Mouse (Mus musculus): ENCODE data around the gene Lhfpl3. TPM values are rescaled to one million over a fixed set of nuclear protein-coding genes. Genes with fewer than 3 reads are reported as not detected.

Gene Lhfpl3
- polyA plus RNA-seq, 1 experiment = 0.14 TPM

DNA sequence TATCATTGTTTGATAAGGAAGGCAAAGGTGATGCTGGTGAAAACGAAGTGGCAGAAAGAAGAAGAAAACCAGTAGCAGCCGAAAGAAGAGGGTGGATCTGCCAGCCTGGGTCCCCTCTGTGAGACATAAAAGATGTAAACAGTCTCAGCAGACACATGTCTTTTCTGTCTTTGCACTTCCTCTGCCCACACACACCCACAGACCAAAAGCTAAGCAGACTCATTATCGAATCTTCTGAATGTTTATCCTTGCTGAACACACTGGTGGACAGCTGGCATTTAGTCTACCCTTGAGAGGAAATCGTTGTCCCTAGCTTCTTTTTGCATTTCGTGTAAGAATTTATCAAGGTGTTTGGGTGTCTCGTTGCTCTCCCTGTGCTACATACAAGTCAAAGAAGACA lies 443.8 kb downstream of the Lhfpl3 start:
- H3K36me3 ChIP-seq (ENCODE audit: control insufficient read depth, insufficient read depth, low read length) = no peaks in the 10 kb centered on the region
- no peak overlapping the region for H3K4me3 ChIP-seq (ENCODE audit: low read depth, low read length)
- H3K27ac ChIP-seq (ENCODE audit: insufficient read depth, low read depth, low read length) = no peak overlapping the region
- TF ChIP-seq POLR2A (IDR thresholded peaks at IDR 0.05; ENCODE audit: low read depth, low read length) (no peak), CTCF (IDR thresholded peaks at IDR 0.05; ENCODE audit: extremely low read depth, insufficient read length, insufficient replicate concordance, low read depth, low read length) (no peak)
- 55% methylated on average over 6 of the region's 6 CpGs for WGBS
- H3K27me3 ChIP-seq (ENCODE audit: control insufficient read depth, insufficient read depth, low read length) = no peaks in the 10 kb centered on the region
- no peaks in the 10 kb centered on the region for H3K4me1 ChIP-seq (ENCODE audit: control insufficient read depth, insufficient read depth, insufficient read length, low read length)

DNA sequence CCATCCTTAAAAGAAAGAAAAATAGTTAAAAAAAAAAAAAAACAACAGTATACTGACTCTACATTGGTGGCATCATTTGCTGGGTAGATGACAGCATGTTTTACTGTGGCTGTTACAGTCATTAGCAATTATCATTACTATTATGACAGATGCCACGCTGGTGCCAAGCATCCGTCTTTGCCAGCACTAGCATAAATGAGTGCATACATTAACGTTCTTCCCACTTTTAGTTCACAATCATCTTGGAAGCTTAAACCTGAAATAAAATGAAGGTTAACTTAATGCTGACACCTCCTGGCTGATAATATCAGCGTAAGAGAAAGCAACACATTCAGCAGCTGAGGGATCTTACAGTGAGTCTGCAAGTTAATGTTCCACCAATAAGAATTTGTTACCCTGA lies 451.0 kb downstream of the Lhfpl3 start:
- no peaks in the 10 kb centered on the region for H3K4me1 ChIP-seq (ENCODE audit: control insufficient read depth, insufficient read depth, insufficient read length, low read length)
- no peak overlapping the region for H3K27ac ChIP-seq (ENCODE audit: insufficient read depth, low read depth, low read length)
- H3K36me3 ChIP-seq (ENCODE audit: control insufficient read depth, insufficient read depth, low read length) = no peaks in the 10 kb centered on the region
- WGBS = 76% methylated on average over 4 of the region's 4 CpGs
- H3K27me3 ChIP-seq (ENCODE audit: control insufficient read depth, insufficient read depth, low read length) = no peaks in the 10 kb centered on the region
- no peak overlapping the region for H3K4me3 ChIP-seq (ENCODE audit: low read depth, low read length)
- TF ChIP-seq CTCF (IDR thresholded peaks at IDR 0.05; ENCODE audit: extremely low read depth, insufficient read length, insufficient replicate concordance, low read depth, low read length) = no peak
- TF ChIP-seq POLR2A (IDR thresholded peaks at IDR 0.05; ENCODE audit: low read depth, low read length) = no peak

DNA sequence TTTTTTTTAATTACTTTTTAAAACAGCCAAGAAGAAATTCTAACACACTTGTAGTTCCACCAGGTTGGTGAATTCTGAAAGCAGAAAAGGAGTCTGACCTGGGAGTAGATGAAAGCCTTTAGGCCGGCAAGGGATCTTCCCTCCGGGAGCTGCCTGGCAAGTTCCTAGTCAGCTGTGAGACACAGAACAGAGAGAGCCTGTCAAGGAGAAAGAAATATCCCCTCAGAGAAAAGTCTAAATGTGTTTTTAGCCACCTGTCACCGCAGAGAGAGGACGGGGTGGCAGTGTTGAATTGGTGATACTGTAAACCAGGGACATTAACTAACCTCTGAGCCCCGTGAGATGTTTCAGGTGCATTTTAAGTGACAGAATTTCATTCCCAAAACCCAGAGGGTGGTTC lies 467.2 kb downstream of the Lhfpl3 start:
- 77% methylated on average over 5 of the region's 5 CpGs for WGBS

DNA sequence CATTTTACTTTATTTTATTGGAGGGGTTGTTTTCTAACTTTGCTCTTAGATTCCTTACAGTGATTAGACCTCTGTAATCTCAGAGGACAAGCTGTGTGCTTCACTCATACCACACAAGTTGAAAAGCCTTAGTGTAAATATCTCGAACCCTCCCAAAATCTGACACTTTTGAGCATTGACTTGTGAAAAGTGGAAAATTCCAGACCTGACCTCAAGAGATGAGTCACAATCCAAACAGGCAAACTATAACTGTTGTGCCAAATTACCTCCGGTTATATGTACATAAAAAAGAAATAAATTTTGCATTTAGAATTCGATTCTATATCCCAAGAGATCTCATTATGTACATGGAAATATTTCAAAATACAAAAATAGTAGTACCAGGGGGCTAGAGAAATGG lies 468.8 kb downstream of the Lhfpl3 start:
- Histone ChIP-seq H3K4me3 (ENCODE audit: low read depth, low read length) (no peak overlapping the region), H3K36me3 (ENCODE audit: control insufficient read depth, insufficient read depth, low read length) (no peaks in the 10 kb centered on the region), H3K4me1 (ENCODE audit: control insufficient read depth, insufficient read depth, insufficient read length, low read length) (no peaks in the 10 kb centered on the region), H3K27ac (ENCODE audit: insufficient read depth, low read depth, low read length) (no peak overlapping the region), H3K27me3 (ENCODE audit: control insufficient read depth, insufficient read depth, low read length) (no peaks in the 10 kb centered on the region)
- TF ChIP-seq POLR2A (IDR thresholded peaks at IDR 0.05; ENCODE audit: low read depth, low read length) (no peak), CTCF (IDR thresholded peaks at IDR 0.05; ENCODE audit: extremely low read depth, insufficient read length, insufficient replicate concordance, low read depth, low read length) (no peak)
- 82% methylated on average over 3 of the region's 3 CpGs for WGBS

More for the DNA sequence above, 467.2 kb downstream of the Lhfpl3 start:
- Histone ChIP-seq H3K4me3 (ENCODE audit: low read depth, low read length) (no peak overlapping the region), H3K27me3 (ENCODE audit: control insufficient read depth, insufficient read depth, low read length) (no peaks in the 10 kb centered on the region), H3K36me3 (ENCODE audit: control insufficient read depth, insufficient read depth, low read length) (no peaks in the 10 kb centered on the region), H3K4me1 (ENCODE audit: control insufficient read depth, insufficient read depth, insufficient read length, low read length) (no peaks in the 10 kb centered on the region), H3K27ac (ENCODE audit: insufficient read depth, low read depth, low read length) (no peak overlapping the region)
- TF ChIP-seq POLR2A (IDR thresholded peaks at IDR 0.05; ENCODE audit: low read depth, low read length) (no peak), CTCF (IDR thresholded peaks at IDR 0.05; ENCODE audit: extremely low read depth, insufficient read length, insufficient replicate concordance, low read depth, low read length) (no peak)

DNA sequence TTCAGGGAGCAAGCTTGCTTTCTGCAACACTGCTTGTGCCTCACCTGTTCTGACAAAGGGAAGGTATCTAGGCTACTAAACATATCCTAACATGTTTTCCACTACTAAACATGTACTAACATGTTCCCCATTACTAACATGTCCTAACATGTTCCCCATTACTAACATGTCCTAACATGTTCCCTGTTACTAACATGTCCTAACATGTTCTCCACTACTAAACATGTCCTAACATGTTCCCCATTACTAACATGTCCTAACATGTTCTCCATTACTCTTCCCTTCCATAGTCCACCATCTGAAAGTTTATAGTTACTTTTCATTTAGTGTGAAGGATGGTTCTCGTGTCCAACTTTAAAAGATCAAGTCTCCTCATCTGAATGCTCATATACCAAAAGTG lies 473.8 kb downstream of the Lhfpl3 start:
- no peak for TF ChIP-seq CTCF (IDR thresholded peaks at IDR 0.05; ENCODE audit: extremely low read depth, insufficient read length, insufficient replicate concordance, low read depth, low read length)
- TF ChIP-seq POLR2A (IDR thresholded peaks at IDR 0.05; ENCODE audit: low read depth, low read length) = no peak
- Histone ChIP-seq H3K4me1 (ENCODE audit: control insufficient read depth, insufficient read depth, insufficient read length, low read length) (no peaks in the 10 kb centered on the region), H3K36me3 (ENCODE audit: control insufficient read depth, insufficient read depth, low read length) (no peaks in the 10 kb centered on the region), H3K27ac (ENCODE audit: insufficient read depth, low read depth, low read length) (no peak overlapping the region), H3K27me3 (ENCODE audit: control insufficient read depth, insufficient read depth, low read length) (no peaks in the 10 kb centered on the region), H3K4me3 (ENCODE audit: low read depth, low read length) (no peak overlapping the region)
- WGBS = 86% methylated on average over 1 of the region's 1 CpGs

DNA sequence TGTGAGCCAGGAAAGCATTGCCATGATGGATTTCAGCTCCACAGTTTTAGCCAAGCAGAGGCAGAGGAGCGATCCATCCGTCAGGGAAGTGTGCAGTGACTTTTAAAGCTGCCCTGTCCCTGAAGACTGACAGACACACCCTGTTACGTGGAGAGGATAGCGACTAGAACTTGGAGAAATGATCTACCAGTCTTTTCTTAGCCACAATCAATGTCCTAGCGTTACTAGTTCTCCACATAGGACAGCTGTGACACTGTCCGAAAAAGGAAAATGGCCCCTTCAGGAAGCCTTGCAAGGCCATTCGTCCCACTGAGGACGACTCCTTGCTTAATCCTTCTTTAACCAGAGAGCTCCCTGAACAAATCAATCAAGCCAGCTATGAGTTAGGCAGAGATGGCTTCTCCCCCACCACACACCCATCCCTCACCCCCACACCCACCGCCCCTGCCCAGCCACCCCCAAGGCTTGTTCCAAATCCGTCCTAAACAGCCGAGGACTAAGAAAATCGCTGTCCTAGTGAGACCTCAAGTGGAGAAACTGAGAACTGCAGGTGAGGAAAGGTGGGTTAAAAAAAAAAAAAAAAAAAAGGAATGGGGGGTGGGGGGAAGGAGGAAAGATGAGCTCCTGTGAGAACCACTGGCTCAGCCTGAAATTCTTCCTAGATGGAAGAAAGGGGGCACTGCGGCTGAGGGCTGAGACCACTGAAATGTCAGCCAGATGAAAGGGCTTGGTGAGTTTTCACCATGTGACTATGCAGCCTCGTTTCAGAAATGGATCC lies 479.1 kb downstream of the Lhfpl3 start:
- TF ChIP-seq POLR2A (IDR thresholded peaks at IDR 0.05; ENCODE audit: low read depth, low read length) (no peak), CTCF (IDR thresholded peaks at IDR 0.05; ENCODE audit: extremely low read depth, insufficient read length, insufficient replicate concordance, low read depth, low read length) (peak; percentile 48; the same call in 1 of the 2 replicates)

DNA sequence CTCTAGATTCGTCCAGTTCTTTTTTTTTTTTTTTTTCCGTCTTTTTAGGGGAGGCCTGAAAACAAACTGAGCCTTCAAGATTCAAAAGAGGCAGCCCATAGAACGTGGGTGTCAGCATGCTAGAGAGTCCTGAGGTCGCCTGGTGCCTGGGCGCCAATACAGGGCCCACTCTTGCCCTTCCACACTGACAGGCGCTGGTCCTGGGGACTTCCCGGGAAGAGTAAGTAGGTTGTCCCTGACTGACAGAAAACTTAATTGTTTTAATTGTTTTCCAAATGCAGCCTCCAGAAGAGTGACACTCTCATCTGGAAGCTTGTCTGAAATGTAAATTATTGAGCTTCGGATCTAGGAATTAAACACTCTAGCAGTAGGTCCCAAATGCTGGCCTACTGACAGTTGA lies 479.8 kb downstream of the Lhfpl3 start:
- WGBS = 49% methylated on average over 8 of the region's 8 CpGs
- Histone ChIP-seq H3K4me1 (ENCODE audit: control insufficient read depth, insufficient read depth, insufficient read length, low read length) (no peaks in the 10 kb centered on the region), H3K27ac (ENCODE audit: insufficient read depth, low read depth, low read length) (no peak overlapping the region), H3K27me3 (ENCODE audit: control insufficient read depth, insufficient read depth, low read length) (no peaks in the 10 kb centered on the region), H3K4me3 (ENCODE audit: low read depth, low read length) (no peak overlapping the region), H3K36me3 (ENCODE audit: control insufficient read depth, insufficient read depth, low read length) (no peaks in the 10 kb centered on the region)
- no peak for TF ChIP-seq CTCF (IDR thresholded peaks at IDR 0.05; ENCODE audit: extremely low read depth, insufficient read length, insufficient replicate concordance, low read depth, low read length)
- no peak for TF ChIP-seq POLR2A (IDR thresholded peaks at IDR 0.05; ENCODE audit: low read depth, low read length)

More for the DNA sequence above, 479.1 kb downstream of the Lhfpl3 start:
- no peaks in the 10 kb centered on the region for H3K4me1 ChIP-seq (ENCODE audit: control insufficient read depth, insufficient read depth, insufficient read length, low read length)
- no peak overlapping the region for H3K27ac ChIP-seq (ENCODE audit: insufficient read depth, low read depth, low read length)
- WGBS = 20% methylated on average over 14 of the region's 14 CpGs
- H3K4me3 ChIP-seq (ENCODE audit: low read depth, low read length) = no peak overlapping the region
- H3K36me3 ChIP-seq (ENCODE audit: control insufficient read depth, insufficient read depth, low read length) = no peaks in the 10 kb centered on the region
- H3K27me3 ChIP-seq (ENCODE audit: control insufficient read depth, insufficient read depth, low read length) = no peaks in the 10 kb centered on the region
